Mouse (Mus musculus) forebrain, embryonic 11.5 days (tissue): Measurements from ENCODE around the gene Gm20388. TPM values are rescaled to one million over a fixed set of nuclear protein-coding genes. Genes with fewer than 3 reads are reported as not detected.

ENCODE experiments used
- ATAC-seq: fragments of 200-750 bp; cut with Nextera tagmentation; replicated peaks from 2 replicates; pipeline ENCODE4 v1.8.0; 2017; ENCODE audit warnings: moderate TSS enrichment; ENCODE audit not compliant: low FRiP score
- DNase-seq: peaks from one replicate; pipeline ENCODE4 v3.0.0-alpha.2; 2017; ENCODE audit warnings: low spot score
- H3K27ac ChIP-seq: fragments of 300-500 bp; sonication (generic); 2 replicates; pipeline ENCODE4 v1.5.1; 2014; ENCODE audit warnings: low read depth, low read length
- H3K27me3 ChIP-seq: fragments of 300-500 bp; sonication (generic); 2 replicates; pipeline ENCODE4 v1.6.1; 2014; ENCODE audit warnings: mild to moderate bottlenecking, low read length, mixed read lengths; ENCODE audit not compliant: control insufficient read depth, insufficient read depth
- H3K36me3 ChIP-seq: fragments of 300-500 bp; sonication (generic); 2 replicates; pipeline ENCODE4 v1.6.1; 2014; ENCODE audit warnings: mild to moderate bottlenecking, low read length, moderate library complexity, mixed read lengths; ENCODE audit not compliant: control insufficient read depth, insufficient read depth
- H3K4me1 ChIP-seq: fragments of 300-500 bp; sonication (generic); replicated peaks from 2 replicates; pipeline ENCODE4 v1.6.1; 2014; ENCODE audit warnings: low read length, mixed read lengths; ENCODE audit not compliant: control insufficient read depth, insufficient read depth
- H3K4me2 ChIP-seq: fragments of 300-500 bp; sonication (generic); 2 replicates; pipeline ENCODE4 v1.6.1; 2014; ENCODE audit warnings: low read depth, mild to moderate bottlenecking, low read length, moderate library complexity, mixed read lengths; ENCODE audit not compliant: severe bottlenecking
- H3K4me3 ChIP-seq: fragments of 300-500 bp; sonication (generic); 2 replicates; pipeline ENCODE4 v1.5.1; 2014; ENCODE audit warnings: low read depth, low read length
- H3K9ac ChIP-seq: fragments of 300-500 bp; sonication (generic); 2 replicates; pipeline ENCODE4 v1.6.1; 2014; ENCODE audit warnings: low read length
- H3K9me3 ChIP-seq: fragments of 300-500 bp; sonication (generic); 2 replicates; pipeline ENCODE4 v1.6.1; 2016; ENCODE audit warnings: low read length, mixed read lengths; ENCODE audit not compliant: control insufficient read depth
- WGBS: fragments of 180-500 bp; shearing (Covaris S2); extraction: QIAGEN DNeasy Blood & Tissue Kit; methylation state at CpG from one replicate; pipeline ENCODE4 v1.1.7; 2014; 5-methylcytosine and 5-hydroxymethylcytosine counted together
- polyA plus RNA-seq: library from polyadenylated mRNA; unstranded; fragments of >200 nt; fragmentation: Nextera tagmentation; extraction: Ambion mirVana; gene quantifications from 2 replicates; pipeline ENCODE4 v1.2.1, GENCODE M21; 2014

Gene Gm20388
- polyA plus RNA-seq, 1 experiment from 2014 or later: not detected

DNA sequence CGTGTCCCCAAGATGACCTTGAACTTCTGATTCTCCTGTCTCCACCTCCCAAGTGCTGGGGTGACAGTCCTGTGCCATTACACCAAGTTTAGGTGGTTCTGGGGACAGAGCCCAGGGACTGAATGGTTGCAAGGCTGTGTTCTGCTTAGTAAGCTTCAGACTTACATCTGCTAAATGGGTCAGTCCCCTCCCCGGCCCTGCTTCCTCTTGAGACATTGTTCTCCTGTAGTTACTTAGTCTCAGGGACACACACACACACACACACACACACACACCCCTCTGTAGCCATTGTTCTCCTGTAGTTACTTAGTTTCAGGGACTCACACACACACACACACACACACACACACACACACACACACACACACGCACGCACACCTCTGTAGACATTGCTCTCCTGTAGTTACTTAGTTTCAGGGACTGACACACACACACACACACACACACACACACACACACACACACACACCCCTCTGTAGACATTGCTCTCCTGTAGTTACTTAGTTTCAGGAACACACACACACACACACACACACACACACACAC is 1037.5 kb downstream of the Gm20388 start:
- DNase-seq: no peak
- Histone ChIP-seq H3K36me3 (no peaks in the 10 kb centered on the region), H3K4me1 (no peaks in the 10 kb centered on the region), H3K4me2 (no peak overlapping the region), H3K4me3 (no peak overlapping the region), H3K27ac (no peak overlapping the region), H3K9ac (no peak overlapping the region), H3K27me3 (peaks cover 5% of the 10 kb centered on the region; the same call in 1 of the 2 replicates), H3K9me3 (no peaks in the 10 kb centered on the region)
- 85% methylated on average over 4 of the region's 4 CpGs for WGBS
- no peak for ATAC-seq

DNA sequence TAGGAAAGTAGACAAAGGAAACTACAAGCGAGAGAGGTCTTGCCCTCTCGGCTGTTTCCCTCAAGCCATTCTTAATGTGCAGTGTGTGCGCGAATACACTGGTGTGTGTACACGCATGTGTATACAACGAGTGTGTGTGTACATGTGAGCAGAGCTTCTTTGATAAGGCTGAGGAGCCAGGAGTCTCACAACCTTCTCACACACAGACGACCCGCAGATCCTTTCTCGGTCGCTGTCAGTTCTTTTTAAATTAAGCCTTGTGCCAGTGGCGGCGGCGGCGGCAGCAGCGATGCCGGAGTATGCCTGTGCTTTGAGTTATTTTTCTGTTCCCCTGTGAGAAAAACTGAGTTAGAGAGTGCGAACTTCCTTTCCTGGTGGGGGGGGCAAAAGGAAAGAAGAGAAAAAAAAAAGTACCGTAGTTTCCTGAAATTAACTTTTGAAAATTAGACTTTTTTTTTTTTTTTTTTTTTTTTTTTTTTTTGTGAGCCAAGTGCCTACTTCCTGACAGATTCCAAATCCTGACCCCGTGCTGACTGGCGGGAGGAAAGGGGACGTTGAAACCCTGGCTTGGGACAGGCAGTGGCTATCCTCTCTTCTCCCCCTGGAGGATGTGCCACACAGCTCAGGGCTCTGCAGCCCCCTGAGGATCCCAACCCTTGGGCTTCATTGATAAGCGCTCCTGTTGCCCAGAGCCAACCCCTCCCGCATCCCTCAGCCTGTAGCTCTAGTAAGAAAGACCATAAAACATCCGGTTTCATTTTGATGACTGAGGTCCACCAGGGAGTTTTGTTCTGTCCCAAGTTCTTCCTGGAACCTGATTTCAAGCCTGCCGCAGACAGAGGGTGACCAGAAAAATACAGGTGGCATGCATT is 1038.2 kb downstream of the Gm20388 start:
- 51% methylated on average over 25 of the region's 25 CpGs for WGBS

DNA sequence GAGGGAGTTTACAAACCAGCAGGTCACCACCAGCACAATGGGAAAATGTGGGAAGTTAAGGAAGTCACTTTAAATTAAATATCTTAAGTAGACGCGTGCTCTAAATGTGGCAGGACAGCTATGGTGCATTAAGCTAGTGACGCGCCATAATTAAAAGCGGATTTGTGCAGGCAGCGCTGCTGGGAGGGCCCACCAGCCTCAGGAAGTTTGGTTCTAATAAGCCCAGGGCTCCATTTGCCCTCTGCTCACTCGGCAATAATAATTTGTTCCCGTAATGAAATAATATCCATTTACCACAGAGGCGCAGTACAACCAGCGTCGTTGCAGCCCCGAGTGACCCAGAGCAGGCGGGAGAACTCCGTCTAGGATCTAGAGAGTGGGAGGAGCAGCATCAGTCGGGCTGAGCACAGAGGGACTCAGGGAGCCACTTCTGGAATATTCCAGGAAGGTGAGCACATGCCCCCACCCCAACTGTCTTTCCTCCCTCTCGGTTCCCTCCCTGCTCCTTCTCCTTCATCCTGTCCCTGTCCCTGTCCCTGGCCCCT is 1040.1 kb downstream of the Gm20388 start:
- Histone ChIP-seq H3K9me3 (no peaks in the 10 kb centered on the region), H3K4me3 (no peak overlapping the region), H3K4me1 (no peaks in the 10 kb centered on the region), H3K9ac (no peak overlapping the region), H3K4me2 (no peak overlapping the region), H3K36me3 (no peaks in the 10 kb centered on the region), H3K27me3 (peaks cover 5% of the 10 kb centered on the region; the same call in 1 of the 2 replicates), H3K27ac (no peak overlapping the region)
- DNase-seq (no peak), ATAC-seq (no peak)
- 39% methylated on average over 16 of the region's 16 CpGs for WGBS

More for the DNA sequence above, 1038.2 kb downstream of the Gm20388 start:
- H3K9ac ChIP-seq: no peak overlapping the region
- ATAC-seq (no peak), DNase-seq (no peak)
- no peak overlapping the region for H3K27ac ChIP-seq
- H3K9me3 ChIP-seq: no peaks in the 10 kb centered on the region
- no peaks in the 10 kb centered on the region for H3K36me3 ChIP-seq
- no peak overlapping the region for H3K4me2 ChIP-seq
- H3K4me1 ChIP-seq: no peaks in the 10 kb centered on the region
- H3K4me3 ChIP-seq: no peak overlapping the region
- H3K27me3 ChIP-seq: peaks cover 5% of the 10 kb centered on the region; the same call in 1 of the 2 replicates

DNA sequence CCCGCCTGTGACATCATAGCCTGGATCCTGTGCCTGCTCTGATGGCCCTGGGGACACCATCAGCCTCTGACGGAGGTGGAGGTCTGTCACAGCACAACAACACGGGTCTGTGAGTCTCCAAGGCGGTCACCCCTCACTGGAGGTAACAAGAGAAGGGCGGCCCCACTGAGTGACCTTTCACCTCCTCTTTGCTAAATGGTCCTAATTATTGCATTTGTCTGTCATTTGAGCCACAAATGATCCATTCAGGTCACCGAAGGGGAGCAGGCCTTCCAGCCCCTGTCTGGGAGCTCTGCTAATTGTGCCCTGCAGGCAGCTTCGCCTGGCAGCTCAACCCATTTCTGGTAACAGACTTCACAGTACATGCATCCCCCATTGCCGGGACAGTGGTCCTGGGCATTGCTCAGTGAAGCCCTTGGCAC is 1048.8 kb downstream of the Gm20388 start:
- ATAC-seq (no peak; the same call in 1 of the 2 replicates), DNase-seq (peak; percentile 65)
- no peak overlapping the region for H3K9ac ChIP-seq
- peaks cover 17% of the 10 kb centered on the region for H3K27me3 ChIP-seq
- H3K27ac ChIP-seq: no peak overlapping the region
- no peak overlapping the region for H3K4me3 ChIP-seq
- no peak overlapping the region for H3K4me2 ChIP-seq
- H3K36me3 ChIP-seq: no peaks in the 10 kb centered on the region
- no peaks in the 10 kb centered on the region for H3K9me3 ChIP-seq
- 6% methylated on average over 8 of the region's 8 CpGs for WGBS
- H3K4me1 ChIP-seq: peaks cover 6% of the 10 kb centered on the region; the same call in 1 of the 2 replicates

DNA sequence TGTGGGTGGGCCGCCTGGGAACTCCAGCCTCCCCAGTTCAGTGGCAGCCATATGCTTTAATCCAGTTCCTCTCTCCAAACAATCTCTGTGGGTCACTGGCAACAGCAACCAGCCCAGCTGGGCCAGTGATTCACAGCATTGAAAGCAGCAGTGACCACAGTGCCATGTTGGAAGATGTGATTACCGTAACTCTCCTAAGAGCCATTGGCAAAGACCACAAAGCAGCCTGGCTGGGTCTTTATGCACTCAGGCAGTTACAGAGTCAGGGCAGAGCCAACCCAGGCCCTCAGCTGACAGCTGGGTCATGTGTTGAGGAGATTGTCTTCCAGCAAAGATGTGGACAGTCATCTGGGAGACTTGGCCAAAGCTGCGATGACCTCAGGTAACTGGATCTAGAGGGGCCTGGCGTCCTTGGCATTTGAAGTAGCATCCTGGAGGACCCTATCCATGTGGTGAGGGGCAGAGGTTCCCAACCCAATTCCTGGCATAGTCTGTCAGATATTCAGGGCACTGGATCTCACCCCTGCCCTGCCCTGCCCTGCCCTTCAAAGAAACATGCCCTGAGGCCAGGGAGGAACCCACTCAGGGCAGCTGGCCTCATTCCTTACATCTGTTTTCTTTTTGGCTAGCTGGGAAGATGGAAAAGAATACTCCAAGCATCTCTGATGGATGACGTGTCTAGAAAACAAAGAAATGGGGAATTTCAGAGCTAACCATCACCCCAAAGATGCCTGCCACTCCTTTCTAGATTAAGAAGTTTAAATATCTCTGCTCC is 1052.2 kb downstream of the Gm20388 start:
- H3K9ac ChIP-seq: no peak overlapping the region
- no peak for DNase-seq
- H3K4me3 ChIP-seq: no peak overlapping the region
- no peak for ATAC-seq
- no peak overlapping the region for H3K4me2 ChIP-seq
- H3K27me3 ChIP-seq: peaks cover 11% of the 10 kb centered on the region
- peaks cover 6% of the 10 kb centered on the region; the same call in 1 of the 2 replicates for H3K4me1 ChIP-seq
- H3K9me3 ChIP-seq: no peaks in the 10 kb centered on the region
- WGBS: 91% methylated on average over 5 of the region's 5 CpGs
- no peak overlapping the region for H3K27ac ChIP-seq
- H3K36me3 ChIP-seq: no peaks in the 10 kb centered on the region

DNA sequence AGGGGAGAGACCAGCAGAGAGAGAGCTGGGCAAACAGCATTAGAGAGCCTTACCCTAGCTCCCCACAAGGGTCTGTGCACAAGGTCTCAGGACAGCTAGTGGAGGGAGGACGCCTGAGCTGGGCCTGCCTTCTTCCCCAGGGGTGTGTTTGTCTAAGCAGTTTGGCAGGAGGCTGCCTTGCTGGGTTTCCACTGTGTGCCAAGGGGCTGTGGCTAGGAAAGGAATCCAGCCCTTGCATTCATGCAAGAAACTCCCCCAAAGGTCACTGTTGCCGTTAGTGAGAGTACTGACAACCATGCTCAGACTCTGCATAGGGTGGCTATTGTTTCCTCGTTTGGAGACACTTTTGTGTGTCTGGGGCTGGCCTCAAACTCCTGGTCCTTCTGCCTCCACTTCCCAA is 1055.9 kb downstream of the Gm20388 start:
- Histone ChIP-seq H3K4me1 (no peaks in the 10 kb centered on the region), H3K27me3 (peaks cover 12% of the 10 kb centered on the region), H3K9ac (no peak overlapping the region), H3K27ac (no peak overlapping the region), H3K36me3 (no peaks in the 10 kb centered on the region), H3K4me2 (no peak overlapping the region), H3K4me3 (no peak overlapping the region), H3K9me3 (no peaks in the 10 kb centered on the region)
- WGBS: 37% methylated on average over 3 of the region's 3 CpGs
- DNase-seq (no peak), ATAC-seq (no peak)

DNA sequence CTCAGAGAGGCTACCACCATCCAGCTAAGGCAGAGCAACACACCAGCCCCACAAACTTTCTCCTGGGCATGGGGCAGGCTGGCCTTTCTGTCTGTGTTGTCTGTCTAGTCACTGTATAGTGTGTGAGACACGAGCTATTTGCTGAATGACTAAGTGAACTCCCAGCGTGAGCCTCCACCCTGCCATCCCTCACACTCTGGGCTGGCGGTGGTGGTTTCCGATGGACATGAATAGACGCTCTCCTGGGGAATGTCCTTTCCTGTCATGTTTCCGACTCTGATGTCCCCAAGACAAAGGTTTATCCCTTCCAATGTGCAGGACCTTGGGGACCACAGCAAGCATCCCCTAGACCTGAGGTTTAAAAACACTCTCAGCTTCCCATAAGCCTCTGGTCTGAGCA is 1057.7 kb downstream of the Gm20388 start:
- Histone ChIP-seq H3K27me3 (peaks cover 25% of the 10 kb centered on the region), H3K4me3 (no peak overlapping the region), H3K4me1 (peaks cover 10% of the 10 kb centered on the region; the same call in 1 of the 2 replicates), H3K9ac (no peak overlapping the region), H3K27ac (no peak overlapping the region), H3K9me3 (no peaks in the 10 kb centered on the region), H3K36me3 (no peaks in the 10 kb centered on the region), H3K4me2 (no peak overlapping the region)
- WGBS: 52% methylated on average over 6 of the region's 6 CpGs
- no peak for DNase-seq
- ATAC-seq: no peak

DNA sequence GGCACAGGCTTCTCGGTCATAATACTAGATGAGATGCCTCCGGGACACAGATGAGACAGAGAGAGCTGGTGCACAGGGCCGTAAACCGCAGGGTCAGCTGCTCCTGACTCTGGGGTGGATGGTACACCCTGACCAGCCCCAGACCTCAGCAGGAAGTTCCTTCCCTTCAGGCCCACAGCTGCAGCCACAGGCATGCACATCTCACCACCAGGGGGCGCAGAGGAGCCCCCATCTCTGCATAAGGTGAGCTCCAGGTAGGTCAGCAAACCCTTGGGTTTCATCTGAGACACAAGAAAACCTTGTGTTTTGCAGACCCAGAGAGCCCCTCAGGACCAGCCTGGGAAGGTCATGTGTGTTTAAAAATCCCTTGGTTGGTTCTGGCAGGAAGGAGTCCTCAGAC is 1059.7 kb downstream of the Gm20388 start:
- 42% methylated on average over 5 of the region's 5 CpGs for WGBS
- Histone ChIP-seq H3K4me2 (no peak overlapping the region), H3K27me3 (peaks cover 33% of the 10 kb centered on the region), H3K4me1 (peaks cover 10% of the 10 kb centered on the region; the same call in 1 of the 2 replicates), H3K36me3 (no peaks in the 10 kb centered on the region), H3K9me3 (no peaks in the 10 kb centered on the region), H3K9ac (no peak overlapping the region), H3K4me3 (no peak overlapping the region), H3K27ac (no peak overlapping the region)
- ATAC-seq (no peak), DNase-seq (peak; percentile 78)
